Mouse (Mus musculus) stomach, embryonic 15.5 days (tissue): Measurements from ENCODE around the gene Mfap4. TPM values are rescaled to one million over a fixed set of nuclear protein-coding genes. Genes with fewer than 3 reads are reported as not detected.

ENCODE experiments used
- ATAC-seq: fragments of 200-750 bp; cut with Nextera tagmentation; 2 replicates; pipeline ENCODE4 v1.8.0; 2017; ENCODE audit warnings: low read depth, moderate number of reproducible peaks, moderate TSS enrichment; ENCODE audit not compliant: insufficient read depth, low FRiP score
- H3K27ac ChIP-seq: fragments of 300-500 bp; sonication (generic); 2 replicates; pipeline ENCODE4 v1.5.1; 2015; ENCODE audit warnings: mild to moderate bottlenecking, inconsistent platforms
- H3K27me3 ChIP-seq: fragments of 300-500 bp; sonication (generic); replicated peaks from 2 replicates; pipeline ENCODE4 v1.6.1; 2015; ENCODE audit warnings: inconsistent platforms
- H3K36me3 ChIP-seq: fragments of 300-500 bp; sonication (generic); 2 replicates; pipeline ENCODE4 v1.6.1; 2015; ENCODE audit warnings: inconsistent platforms
- H3K4me1 ChIP-seq: fragments of 300-500 bp; sonication (generic); 2 replicates; pipeline ENCODE4 v1.6.1; 2015; ENCODE audit warnings: inconsistent platforms
- H3K4me2 ChIP-seq: fragments of 300-500 bp; sonication (generic); 2 replicates; pipeline ENCODE4 v1.6.1; 2015; ENCODE audit warnings: mild to moderate bottlenecking, inconsistent platforms
- H3K4me3 ChIP-seq: fragments of 300-500 bp; sonication (generic); replicated peaks from 2 replicates; pipeline ENCODE4 v1.5.1; 2015; ENCODE audit warnings: inconsistent platforms
- H3K9ac ChIP-seq: fragments of 300-500 bp; sonication (generic); 2 replicates; pipeline ENCODE4 v1.6.1; 2015; ENCODE audit warnings: inconsistent platforms
- H3K9me3 ChIP-seq: fragments of 300-500 bp; sonication (generic); 2 replicates; pipeline ENCODE4 v1.6.1; 2016; ENCODE audit warnings: inconsistent platforms
- WGBS: fragments of 180-500 bp; shearing (Covaris S2); methylation state at CpG from one replicate; pipeline ENCODE4 v1.1.7; 2015; 5-methylcytosine and 5-hydroxymethylcytosine counted together
- polyA plus RNA-seq: library from polyadenylated mRNA; unstranded; fragments of >200 nt; fragmentation: Nextera tagmentation; extraction: Ambion mirVana; gene quantifications from 2 replicates; pipeline ENCODE4 v1.2.1, GENCODE M21; 2015

The Mfap4 gene
- polyA plus RNA-seq, 1 experiment from 2014 or later, result 316 TPM

- WGBS, result 76% methylated on average over 2 of the region's 2 CpGs
- H3K4me3 ChIP-seq, result no peak overlapping the region
- no peaks in the 10 kb centered on the region for H3K27me3 ChIP-seq
- no peak for ATAC-seq
- H3K9me3 ChIP-seq, result no peaks in the 10 kb centered on the region
- H3K4me1 ChIP-seq, result peaks cover 12% of the 10 kb centered on the region; the same call in 1 of the 2 replicates
- H3K27ac ChIP-seq, result 0 out of 2 replicates have a peak overlapping the region, but pooled peaks have one; percentile 7
- no peak overlapping the region for H3K4me2 ChIP-seq
- peaks cover 11% of the 10 kb centered on the region for H3K36me3 ChIP-seq
- no peak overlapping the region for H3K9ac ChIP-seq
Measured at GRCm38 (mm10) chr11:61495528-61495927, 10.3 kb downstream of the Mfap4 start.

- no peak for ATAC-seq
Measured at GRCm38 (mm10) chr11:61497490-61497889, 12.3 kb downstream of the Mfap4 start.

GRCm38 (mm10) chr11:61498736-61499504 lies 13.7 kb downstream of the Mfap4 start:
- WGBS, result 63% methylated on average over 6 of the region's 6 CpGs
- Histone ChIP-seq H3K4me3 (no peak overlapping the region), H3K27me3 (no peaks in the 10 kb centered on the region), H3K9ac (no peak overlapping the region), H3K27ac (no peak overlapping the region), H3K4me1 (no peaks in the 10 kb centered on the region), H3K36me3 (no peaks in the 10 kb centered on the region), H3K4me2 (no peak overlapping the region), H3K9me3 (no peaks in the 10 kb centered on the region)
- ATAC-seq, result no peak

More at GRCm38 (mm10) chr11:61497490-61497889, 12.3 kb downstream of the Mfap4 start:
- no peaks in the 10 kb centered on the region for H3K27me3 ChIP-seq
- no peaks in the 10 kb centered on the region for H3K9me3 ChIP-seq
- peaks cover 6% of the 10 kb centered on the region; the same call in 1 of the 2 replicates for H3K4me1 ChIP-seq
- H3K4me3 ChIP-seq, result no peak overlapping the region
- no peak overlapping the region for H3K27ac ChIP-seq
- H3K9ac ChIP-seq, result no peak overlapping the region
- H3K36me3 ChIP-seq, result no peaks in the 10 kb centered on the region
- WGBS, result 70% methylated on average over 1 of the region's 1 CpGs
- H3K4me2 ChIP-seq, result no peak overlapping the region

GRCm38 (mm10) chr11:61503933-61504332 lies 18.7 kb downstream of the Mfap4 start:
- Histone ChIP-seq H3K27ac (no peak overlapping the region), H3K36me3 (no peaks in the 10 kb centered on the region), H3K4me2 (no peak overlapping the region), H3K4me3 (no peak overlapping the region), H3K9ac (no peak overlapping the region), H3K4me1 (peaks cover 9% of the 10 kb centered on the region), H3K27me3 (no peaks in the 10 kb centered on the region), H3K9me3 (no peaks in the 10 kb centered on the region)
- WGBS, result 77% methylated on average over 8 of the region's 8 CpGs
- ATAC-seq, result no peak

GRCm38 (mm10) chr11:61504713-61505257 lies 19.6 kb downstream of the Mfap4 start, which contains the start of gene B9d1:
TSS of gene B9d1 (plus strand) at chr11:61505144.
- Histone ChIP-seq H3K27ac (peak within 1 kb of the TSS; percentile 82; the same call in 1 of the 2 replicates), H3K4me2 (peak within 1 kb of the TSS; percentile 76), H3K4me3 (peak within 1 kb of the TSS; percentile 62), H3K4me1 (peaks cover 9% of the 10 kb centered on the region), H3K9me3 (no peaks in the 10 kb centered on the region), H3K9ac (peak within 1 kb of the TSS; percentile 26; the same call in 1 of the 2 replicates), H3K27me3 (no peaks in the 10 kb centered on the region), H3K36me3 (no peaks in the 10 kb centered on the region)
- whole genome bisulfite sequencing, result under 1% methylated on average over 39 of the region's 39 CpGs
- peak; percentile 87 for ATAC-seq

GRCm38 (mm10) chr11:61514953-61515352 lies 29.7 kb downstream of the Mfap4 start:
- ATAC-seq, result no peak
- WGBS, result 49% methylated on average over 3 of the region's 3 CpGs
- no peaks in the 10 kb centered on the region for H3K27me3 ChIP-seq
- H3K4me2 ChIP-seq, result no peak overlapping the region
- H3K27ac ChIP-seq, result no peak overlapping the region
- H3K4me3 ChIP-seq, result no peak overlapping the region
- no peaks in the 10 kb centered on the region for H3K9me3 ChIP-seq
- no peaks in the 10 kb centered on the region for H3K4me1 ChIP-seq
- peaks cover 11% of the 10 kb centered on the region for H3K36me3 ChIP-seq
- no peak overlapping the region for H3K9ac ChIP-seq

- no peaks in the 10 kb centered on the region for H3K4me1 ChIP-seq
- ATAC-seq, result no peak
- 86% methylated on average over 1 of the region's 1 CpGs for WGBS
- H3K27ac ChIP-seq, result no peak overlapping the region
- H3K9me3 ChIP-seq, result no peaks in the 10 kb centered on the region
- no peak overlapping the region for H3K9ac ChIP-seq
- no peak overlapping the region for H3K4me3 ChIP-seq
- H3K27me3 ChIP-seq, result no peaks in the 10 kb centered on the region
- peaks cover 11% of the 10 kb centered on the region for H3K36me3 ChIP-seq
- H3K4me2 ChIP-seq, result no peak overlapping the region
Measured at GRCm38 (mm10) chr11:61517971-61518370, 32.7 kb downstream of the Mfap4 start.

GRCm38 (mm10) chr11:61518871-61519270 lies 33.6 kb downstream of the Mfap4 start:
- Histone ChIP-seq H3K4me1 (no peaks in the 10 kb centered on the region), H3K9me3 (no peaks in the 10 kb centered on the region), H3K27me3 (no peaks in the 10 kb centered on the region), H3K4me3 (no peak overlapping the region), H3K4me2 (no peak overlapping the region), H3K36me3 (peaks cover 11% of the 10 kb centered on the region), H3K27ac (no peak overlapping the region), H3K9ac (no peak overlapping the region)
- WGBS, result 83% methylated on average over 3 of the region's 3 CpGs
- ATAC-seq, result no peak

GRCm38 (mm10) chr11:61519484-61520107 lies 34.4 kb downstream of the Mfap4 start:
- Histone ChIP-seq H3K27me3 (no peaks in the 10 kb centered on the region), H3K27ac (no peak overlapping the region), H3K4me2 (no peak overlapping the region), H3K9ac (no peak overlapping the region), H3K4me3 (no peak overlapping the region), H3K4me1 (no peaks in the 10 kb centered on the region), H3K36me3 (peaks cover 11% of the 10 kb centered on the region), H3K9me3 (no peaks in the 10 kb centered on the region)
- no peak for ATAC-seq
- WGBS, result 90% methylated on average over 3 of the region's 3 CpGs

GRCm38 (mm10) chr11:61526872-61527271 lies 41.6 kb downstream of the Mfap4 start:
- no peak for ATAC-seq
- no peak overlapping the region for H3K4me3 ChIP-seq
- H3K4me1 ChIP-seq, result no peaks in the 10 kb centered on the region
- H3K36me3 ChIP-seq, result no peaks in the 10 kb centered on the region; the same call in 1 of the 2 replicates
- no peaks in the 10 kb centered on the region for H3K9me3 ChIP-seq
- no peak overlapping the region for H3K4me2 ChIP-seq
- H3K27ac ChIP-seq, result no peak overlapping the region
- no peaks in the 10 kb centered on the region for H3K27me3 ChIP-seq
- H3K9ac ChIP-seq, result no peak overlapping the region
- 89% methylated on average over 1 of the region's 1 CpGs for WGBS

- H3K4me2 ChIP-seq, result no peak overlapping the region
- H3K27ac ChIP-seq, result no peak overlapping the region
- no peaks in the 10 kb centered on the region for H3K9me3 ChIP-seq
- 55% methylated on average over 4 of the region's 4 CpGs for whole genome bisulfite sequencing
- no peak overlapping the region for H3K9ac ChIP-seq
- H3K4me3 ChIP-seq, result no peak overlapping the region
- no peaks in the 10 kb centered on the region for H3K4me1 ChIP-seq
- H3K36me3 ChIP-seq, result no peaks in the 10 kb centered on the region; the same call in 1 of the 2 replicates
- no peak; the same call in 1 of the 2 replicates for ATAC-seq
- no peaks in the 10 kb centered on the region for H3K27me3 ChIP-seq
Measured at GRCm38 (mm10) chr11:61529268-61529713, 44.1 kb downstream of the Mfap4 start.

GRCm38 (mm10) chr11:61532820-61533219 lies 47.6 kb downstream of the Mfap4 start:
- H3K4me3 ChIP-seq, result no peak overlapping the region
- H3K4me1 ChIP-seq, result no peaks in the 10 kb centered on the region
- H3K9me3 ChIP-seq, result no peaks in the 10 kb centered on the region
- no peak for ATAC-seq
- no peak overlapping the region for H3K4me2 ChIP-seq
- H3K27me3 ChIP-seq, result no peaks in the 10 kb centered on the region
- H3K27ac ChIP-seq, result no peak overlapping the region
- H3K36me3 ChIP-seq, result peaks cover 3% of the 10 kb centered on the region; the same call in 1 of the 2 replicates
- no peak overlapping the region for H3K9ac ChIP-seq
- WGBS, result 91% methylated on average over 2 of the region's 2 CpGs
